Mouse (Mus musculus) thymus, adult 2 months (tissue): ENCODE measurements around the gene Tpcn1. TPM values are rescaled to one million over a fixed set of nuclear protein-coding genes. Genes with fewer than 3 reads are reported as not detected.

Experiments used
- DNase-seq: peaks from one replicate; pipeline ENCODE4 v3.0.0; 2021
- H3K27ac ChIP-seq: fragments of 200-500 bp; 2 replicates; pipeline ENCODE4 v1.5.1; 2012; ENCODE audit warnings: low read length, control low read depth; ENCODE audit not compliant: control insufficient read depth, insufficient read depth
- H3K27me3 ChIP-seq: fragments of 200-500 bp; 2 replicates; pipeline ENCODE4 v1.6.1; 2012; ENCODE audit warnings: mild to moderate bottlenecking, low read length, moderate library complexity, mixed read lengths; ENCODE audit not compliant: control insufficient read depth, insufficient read depth
- H3K36me3 ChIP-seq: fragments of 200-500 bp; 2 replicates; pipeline ENCODE4 v1.6.1; 2012; ENCODE audit warnings: mild to moderate bottlenecking, low read length, moderate library complexity; ENCODE audit not compliant: control insufficient read depth, insufficient read depth
- H3K4me1 ChIP-seq: fragments of 200-500 bp; replicated peaks from 2 replicates; pipeline ENCODE4 v1.6.1; 2012; ENCODE audit warnings: low read length; ENCODE audit not compliant: control insufficient read depth, insufficient read depth
- H3K4me3 ChIP-seq: fragments of 200-500 bp; 2 replicates; pipeline ENCODE4 v1.5.1; 2012; ENCODE audit warnings: mild to moderate bottlenecking, low read length, control low read depth, moderate library complexity; ENCODE audit not compliant: control insufficient read depth, insufficient read depth
- CTCF ChIP-seq: fragments of 200-500 bp; IDR thresholded peaks from 2 replicates; pipeline ENCODE4 v1.5.1; 2012; ENCODE audit warnings: mild to moderate bottlenecking, control low read depth, low read length, moderate library complexity, borderline replicate concordance; ENCODE audit not compliant: control insufficient read depth, poor library complexity, insufficient read depth; ENCODE audit errors: extremely low read depth
- POLR2A ChIP-seq: fragments of 200-500 bp; IDR thresholded peaks from 2 replicates; pipeline ENCODE4 v1.6.1; 2012; ENCODE audit warnings: mild to moderate bottlenecking, low read length, control low read depth, moderate library complexity; ENCODE audit not compliant: control insufficient read depth, poor library complexity, insufficient read depth; ENCODE audit errors: extremely low read depth
- WGBS: fragments of 180-500 bp; shearing (Covaris S2); methylation state at CpG from one replicate; pipeline ENCODE4 v1.1.7; 2018; 5-methylcytosine and 5-hydroxymethylcytosine counted together
- polyA plus RNA-seq: library from polyadenylated mRNA; depleted of rRNA; stranded (reverse); fragments of >200 nt; gene quantifications from 2 replicates; pipeline ENCODE4 v1.2.3, GENCODE M21; 2012

Tpcn1 gene
- polyA plus RNA-seq, 1 experiment, result 203 TPM

GRCm38 (mm10) chr5:120550673-120551072 is 37.8 kb downstream of the Tpcn1 start:
- TF ChIP-seq POLR2A, result no peak
- TF ChIP-seq CTCF, result no peak
- over 99% methylated on average over 5 of the region's 5 CpGs for WGBS
- H3K4me3 ChIP-seq, result no peak overlapping the region
- H3K36me3 ChIP-seq, result peaks cover 30% of the 10 kb centered on the region
- peaks cover 15% of the 10 kb centered on the region for H3K4me1 ChIP-seq
- H3K27me3 ChIP-seq, result no peaks in the 10 kb centered on the region
- DNase-seq, result no peak
- no peak overlapping the region for H3K27ac ChIP-seq

- Histone ChIP-seq H3K27ac (no peak overlapping the region), H3K27me3 (no peaks in the 10 kb centered on the region), H3K36me3 (peaks cover 26% of the 10 kb centered on the region), H3K4me1 (peaks cover 15% of the 10 kb centered on the region), H3K4me3 (no peak overlapping the region)
- WGBS, result 97% methylated on average over 5 of the region's 5 CpGs
- TF ChIP-seq POLR2A (no peak), CTCF (no peak)
- no peak for DNase-seq
Observed at GRCm38 (mm10) chr5:120550137-120550536, 38.3 kb downstream of the Tpcn1 start.

GRCm38 (mm10) chr5:120548236-120548850 is 40.1 kb downstream of the Tpcn1 start:
- H3K27me3 ChIP-seq, result no peaks in the 10 kb centered on the region
- 96% methylated on average over 11 of the region's 11 CpGs for WGBS
- no peak overlapping the region for H3K27ac ChIP-seq
- DNase-seq, result no peak
- peaks cover 14% of the 10 kb centered on the region for H3K4me1 ChIP-seq
- no peak overlapping the region for H3K4me3 ChIP-seq
- H3K36me3 ChIP-seq, result peaks cover 20% of the 10 kb centered on the region
- TF ChIP-seq POLR2A (no peak), CTCF (no peak)

GRCm38 (mm10) chr5:120536632-120537031 is 51.8 kb downstream of the Tpcn1 start:
- TF ChIP-seq POLR2A, result no peak
- no peak for TF ChIP-seq CTCF
- no peaks in the 10 kb centered on the region for H3K4me1 ChIP-seq
- no peaks in the 10 kb centered on the region for H3K27me3 ChIP-seq
- no peak overlapping the region for H3K27ac ChIP-seq
- H3K36me3 ChIP-seq, result peaks cover 49% of the 10 kb centered on the region
- no peak for DNase-seq
- WGBS, result 81% methylated on average over 5 of the region's 5 CpGs
- no peak overlapping the region for H3K4me3 ChIP-seq

- Histone ChIP-seq H3K27ac (no peak overlapping the region), H3K36me3 (peaks cover 49% of the 10 kb centered on the region), H3K4me1 (no peaks in the 10 kb centered on the region), H3K27me3 (no peaks in the 10 kb centered on the region), H3K4me3 (no peak overlapping the region)
- 95% methylated on average over 13 of the region's 13 CpGs for WGBS
- no peak for DNase-seq
- no peak for TF ChIP-seq CTCF
- TF ChIP-seq POLR2A, result no peak
Observed at GRCm38 (mm10) chr5:120536046-120536445, 52.4 kb downstream of the Tpcn1 start.

GRCm38 (mm10) chr5:120534686-120535075 is 53.8 kb downstream of the Tpcn1 start:
- WGBS, result 98% methylated on average over 2 of the region's 2 CpGs
- Histone ChIP-seq H3K36me3 (peaks cover 39% of the 10 kb centered on the region), H3K4me1 (0 out of 2 replicates have a peak, but pooled peaks cover under 1% of the 10 kb centered on the region), H3K27me3 (no peaks in the 10 kb centered on the region), H3K27ac (no peak overlapping the region), H3K4me3 (no peak overlapping the region)
- TF ChIP-seq POLR2A, result no peak
- no peak for TF ChIP-seq CTCF
- no peak for DNase-seq
